Mouse (Mus musculus) hindbrain, embryonic 16.5 days (tissue): ENCODE measurements around the gene Tor4a. TPM values are rescaled to one million over a fixed set of nuclear protein-coding genes. Genes with fewer than 3 reads are reported as not detected.

Experiments
- ATAC-seq: fragments of 200-750 bp; cut with Nextera tagmentation; 2 replicates; pipeline ENCODE4 v1.8.0; 2017; ENCODE audit warnings: moderate TSS enrichment, moderate library complexity
- H3K27ac ChIP-seq: fragments of 300-500 bp; sonication (generic); 2 replicates; pipeline ENCODE4 v1.5.1; 2014; ENCODE audit warnings: low read depth, mild to moderate bottlenecking, control low read depth, low read length, moderate library complexity
- H3K27me3 ChIP-seq: fragments of 300-500 bp; sonication (generic); replicated peaks from 2 replicates; pipeline ENCODE4 v1.6.1; 2014; ENCODE audit warnings: low read length; ENCODE audit not compliant: control insufficient read depth, insufficient read depth
- H3K36me3 ChIP-seq: fragments of 300-500 bp; sonication (generic); 2 replicates; pipeline ENCODE4 v1.6.1; 2014; ENCODE audit warnings: mild to moderate bottlenecking, low read length, moderate library complexity, mixed read lengths; ENCODE audit not compliant: control insufficient read depth, insufficient read depth
- H3K4me1 ChIP-seq: fragments of 300-500 bp; sonication (generic); 2 replicates; pipeline ENCODE4 v1.6.1; 2014; ENCODE audit warnings: low read depth, low read length; ENCODE audit not compliant: control insufficient read depth, insufficient read depth
- H3K4me2 ChIP-seq: fragments of 300-500 bp; sonication (generic); 2 replicates; pipeline ENCODE4 v1.6.1; 2014; ENCODE audit warnings: mild to moderate bottlenecking, low read length, control low read depth, moderate library complexity
- H3K4me3 ChIP-seq: fragments of 300-500 bp; sonication (generic); 2 replicates; pipeline ENCODE4 v1.5.1; 2014; ENCODE audit warnings: mild to moderate bottlenecking, low read length, control low read depth, moderate library complexity
- H3K9ac ChIP-seq: fragments of 300-500 bp; sonication (generic); 2 replicates; pipeline ENCODE4 v1.6.1; 2014; ENCODE audit warnings: low read depth, mild to moderate bottlenecking, control low read depth, low read length, moderate library complexity
- H3K9me3 ChIP-seq: fragments of 300-500 bp; sonication (generic); 2 replicates; pipeline ENCODE4 v1.6.1; 2014; ENCODE audit warnings: mild to moderate bottlenecking, low read length, moderate library complexity; ENCODE audit not compliant: control insufficient read depth
- WGBS: fragments of 180-500 bp; shearing (Covaris S2); extraction: QIAGEN DNeasy Blood & Tissue Kit; methylation state at CpG from one replicate; pipeline ENCODE4 v1.1.7; 2014; 5-methylcytosine and 5-hydroxymethylcytosine counted together
- polyA plus RNA-seq: library from polyadenylated mRNA; unstranded; fragments of >200 nt; fragmentation: Nextera tagmentation; extraction: Ambion mirVana; gene quantifications from 2 replicates; pipeline ENCODE4 v1.2.1, GENCODE M21; 2015

Tor4a gene
- polyA plus RNA-seq, 1 experiment from 2014 or later: 2.1 TPM

GRCm38 (mm10) chr2:25228431-25228889 lies 31.8 kb upstream of the Tor4a start:
- Histone ChIP-seq H3K9ac (no peak overlapping the region), H3K36me3 (no peaks in the 10 kb centered on the region), H3K4me1 (peaks cover 10% of the 10 kb centered on the region), H3K4me3 (peak overlapping the region; percentile 27), H3K4me2 (peak overlapping the region; percentile 54), H3K27ac (peak overlapping the region; percentile 74), H3K27me3 (0 out of 2 replicates have a peak, but pooled peaks cover 2% of the 10 kb centered on the region), H3K9me3 (no peaks in the 10 kb centered on the region)
- ATAC-seq: no peak
- 0% methylated on average over 7 of the region's 7 CpGs for WGBS

GRCm38 (mm10) chr2:25227406-25227805 lies 30.7 kb upstream of the Tor4a start:
- Histone ChIP-seq H3K27me3 (no peaks in the 10 kb centered on the region), H3K36me3 (no peaks in the 10 kb centered on the region), H3K4me3 (no peak overlapping the region), H3K27ac (no peak overlapping the region), H3K9me3 (no peaks in the 10 kb centered on the region), H3K4me1 (peaks cover 14% of the 10 kb centered on the region), H3K9ac (no peak overlapping the region), H3K4me2 (no peak overlapping the region)
- no peak for ATAC-seq
- WGBS: 89% methylated on average over 4 of the region's 4 CpGs

- Histone ChIP-seq H3K27me3 (no peaks in the 10 kb centered on the region), H3K4me3 (no peak overlapping the region), H3K9ac (no peak overlapping the region), H3K27ac (no peak overlapping the region), H3K4me1 (peaks cover 14% of the 10 kb centered on the region), H3K36me3 (0 out of 2 replicates have a peak, but pooled peaks cover under 1% of the 10 kb centered on the region), H3K4me2 (no peak overlapping the region), H3K9me3 (no peaks in the 10 kb centered on the region)
- no peak for ATAC-seq
- WGBS: 77% methylated on average over 5 of the region's 5 CpGs
Observed at GRCm38 (mm10) chr2:25226864-25227263, 30.2 kb upstream of the Tor4a start.

- Histone ChIP-seq H3K9ac (no peak overlapping the region), H3K4me3 (no peak overlapping the region)
- 74% methylated on average over 8 of the region's 8 CpGs for WGBS
Observed at GRCm38 (mm10) chr2:25225811-25226379, 29.2 kb upstream of the Tor4a start.

GRCm38 (mm10) chr2:25224766-25225752 lies 28.4 kb upstream of the Tor4a start:
- Histone ChIP-seq H3K27me3 (no peaks in the 10 kb centered on the region), H3K27ac (peak overlapping the region; percentile 98), H3K36me3 (peaks cover 3% of the 10 kb centered on the region; the same call in 1 of the 2 replicates), H3K9ac (peak overlapping the region; percentile 79), H3K4me1 (peaks cover 14% of the 10 kb centered on the region), H3K4me3 (peak overlapping the region; percentile 57), H3K9me3 (no peaks in the 10 kb centered on the region), H3K4me2 (peak overlapping the region; percentile 56)
- ATAC-seq: peak; percentile 98
- whole genome bisulfite sequencing: 2% methylated on average over 34 of the region's 41 CpGs

More at GRCm38 (mm10) chr2:25225811-25226379, 29.2 kb upstream of the Tor4a start:
- Histone ChIP-seq H3K36me3 (peaks cover 3% of the 10 kb centered on the region; the same call in 1 of the 2 replicates), H3K9me3 (no peaks in the 10 kb centered on the region), H3K4me2 (peak overlapping the region; percentile 56; the same call in 1 of the 2 replicates), H3K27ac (peak overlapping the region; percentile 98), H3K4me1 (peaks cover 14% of the 10 kb centered on the region), H3K27me3 (no peaks in the 10 kb centered on the region)
- no peak for ATAC-seq

- under 1% methylated on average over 17 of the region's 17 CpGs for WGBS
- Histone ChIP-seq H3K27ac (peak within 1 kb of the TSS; percentile 98), H3K27me3 (no peaks in the 10 kb centered on the region), H3K36me3 (peaks cover 3% of the 10 kb centered on the region; the same call in 1 of the 2 replicates), H3K9ac (peak within 1 kb of the TSS; percentile 92), H3K9me3 (no peaks in the 10 kb centered on the region), H3K4me1 (peaks cover 14% of the 10 kb centered on the region), H3K4me3 (peak within 1 kb of the TSS; percentile 91), H3K4me2 (peak within 1 kb of the TSS; percentile 94)
- no peak for ATAC-seq
Observed at GRCm38 (mm10) chr2:25224492-25224765, 27.7 kb upstream of the Tor4a start, which contains the start of gene Tubb4b. Tubb4b (minus strand) TSS chr2:25224702.

- 3% methylated on average over 46 of the region's 53 CpGs for WGBS
- Histone ChIP-seq H3K4me2 (peak overlapping the region; percentile 94), H3K27me3 (no peaks in the 10 kb centered on the region), H3K9me3 (no peaks in the 10 kb centered on the region), H3K36me3 (peaks cover 3% of the 10 kb centered on the region; the same call in 1 of the 2 replicates), H3K27ac (peak overlapping the region; percentile 92), H3K4me3 (peak overlapping the region; percentile 91), H3K4me1 (peaks cover 13% of the 10 kb centered on the region), H3K9ac (peak overlapping the region; percentile 92)
- no peak for ATAC-seq
Observed at GRCm38 (mm10) chr2:25223681-25224491, 27.2 kb upstream of the Tor4a start.

GRCm38 (mm10) chr2:25221331-25221772 lies 24.7 kb upstream of the Tor4a start:
- Histone ChIP-seq H3K4me1 (peaks cover 11% of the 10 kb centered on the region), H3K4me2 (no peak overlapping the region), H3K27me3 (no peaks in the 10 kb centered on the region), H3K9me3 (no peaks in the 10 kb centered on the region), H3K4me3 (no peak overlapping the region), H3K9ac (no peak overlapping the region), H3K27ac (no peak overlapping the region), H3K36me3 (peaks cover 3% of the 10 kb centered on the region; the same call in 1 of the 2 replicates)
- WGBS: 75% methylated on average over 5 of the region's 5 CpGs
- no peak for ATAC-seq
